ENCODE assay signal across 15 mouse cellular contexts in the genomic region with DNA sequence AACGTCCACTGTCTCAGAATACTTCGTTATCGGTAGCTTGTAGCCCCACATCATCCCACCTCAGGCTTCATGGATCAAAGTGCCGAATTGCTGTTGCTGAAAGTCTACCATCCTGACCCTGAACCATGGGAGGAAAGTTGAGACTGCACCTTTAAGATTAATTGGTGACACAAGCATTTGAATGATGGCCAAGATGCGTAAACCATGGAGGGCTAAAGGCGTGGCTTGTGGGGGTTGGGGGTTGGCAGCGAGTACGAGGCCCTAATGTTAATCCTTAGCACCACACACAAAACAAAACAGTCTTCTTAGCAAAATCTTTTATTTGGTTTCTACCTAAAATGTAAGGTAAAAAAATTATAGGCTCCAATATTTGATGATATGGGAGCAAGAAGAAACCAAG. TPM values are rescaled to one million over a fixed set of nuclear protein-coding genes. Genes with fewer than 3 reads are reported as not detected.
"Had no signal": no experiment of that assay in that cellular context is flagged by ENCODE, and none has a peak within 500 bp of the region (broad histone marks: within the 10 kb centered on the region; RNA-seq: fewer than 3 reads in every experiment).

No protein-coding gene starts in this region.

- H3K4me1 ChIP-seq: limb, embryonic 12.5 days; midbrain, embryonic 10.5 days; neural tube, embryonic 13.5 days had no signal

- H3K4me3 ChIP-seq: layer of hippocampus, adult 2 months; limb, embryonic 12.5 days; midbrain, embryonic 10.5 days; neural tube, embryonic 13.5 days had no signal

- H3K9me3 ChIP-seq: limb, embryonic 12.5 days; midbrain, embryonic 10.5 days; neural tube, embryonic 13.5 days had no signal

- H3K27ac ChIP-seq: kidney, postnatal 0 days; limb, embryonic 12.5 days; liver, embryonic 14.5 days; midbrain, embryonic 10.5 days; neural tube, embryonic 13.5 days had no signal

- H3K9ac ChIP-seq: limb, embryonic 12.5 days; liver, embryonic 14.5 days; neural tube, embryonic 13.5 days had no signal

- DNase-seq: kidney, adult 9 months; kidney, postnatal 4 days; liver; lung, adult 18-20 months; midbrain, embryonic 14.5 days; thymus, adult 18-20 months; thymus, postnatal 14 days had no signal

- H3K27me3 ChIP-seq: limb, embryonic 12.5 days; neural tube, embryonic 13.5 days had no signal

RNA-seq across cellular contexts. Expression of gene Plac8, which starts 18.6 kb away (rescaled TPM):
- total RNA-seq: layer of hippocampus, adult 2 months; layer of hippocampus, postnatal 10 days; left cerebral cortex, postnatal 36 days had no signal
